Mouse (Mus musculus) frontal cortex, adult (tissue): ENCODE measurements around the gene Gng8.

Experiments used
- ATAC-seq: cut with Nextera tagmentation; 2 replicates; pipeline ENCODE4 v1.9.2; 2017; ENCODE audit warnings: mild to moderate bottlenecking, moderate library complexity, mixed read lengths; ENCODE audit not compliant: low TSS enrichment

Gene Gng8

DNA sequence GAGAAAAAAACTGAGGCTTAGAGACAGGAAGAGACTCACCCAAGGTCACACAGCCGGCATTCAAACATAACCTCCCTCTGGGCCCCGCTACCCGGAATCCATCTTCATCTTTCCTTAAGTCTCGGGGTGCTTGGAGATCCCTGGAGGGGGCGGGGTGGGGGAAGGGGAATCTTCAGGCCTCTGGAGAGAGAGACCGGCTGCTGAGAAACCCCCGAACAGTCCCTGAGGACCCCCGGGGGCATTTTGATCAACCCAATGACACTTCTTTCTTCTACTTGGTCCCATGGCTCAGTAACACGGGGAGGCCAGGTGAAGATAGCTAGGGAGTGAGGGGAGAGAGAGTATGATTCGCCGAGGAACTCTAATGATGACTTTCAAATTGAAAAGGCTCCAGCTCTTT, 15.6 kb upstream of the Gng8 start:
- no peak for ATAC-seq

DNA sequence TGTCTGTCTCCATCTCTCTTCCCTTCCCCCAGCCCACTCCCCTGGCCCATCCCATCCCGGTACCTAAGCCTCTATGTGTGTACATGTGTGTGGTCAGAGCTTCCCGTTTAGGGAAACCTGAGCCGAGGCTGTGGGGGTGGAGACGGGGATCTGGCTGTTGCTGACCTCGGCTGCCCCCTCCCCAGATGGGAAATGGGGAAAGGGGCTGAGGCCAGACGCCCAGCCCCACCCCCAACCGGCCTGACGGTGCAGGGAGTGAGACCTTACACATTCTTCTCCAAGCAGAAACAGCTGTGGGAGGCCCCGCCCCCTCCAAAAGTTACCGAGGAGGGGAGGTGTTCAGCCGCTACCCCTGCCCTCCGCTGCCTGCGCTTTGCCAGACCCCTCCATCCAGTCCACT, 15.0 kb upstream of the Gng8 start:
- no peak for ATAC-seq

DNA sequence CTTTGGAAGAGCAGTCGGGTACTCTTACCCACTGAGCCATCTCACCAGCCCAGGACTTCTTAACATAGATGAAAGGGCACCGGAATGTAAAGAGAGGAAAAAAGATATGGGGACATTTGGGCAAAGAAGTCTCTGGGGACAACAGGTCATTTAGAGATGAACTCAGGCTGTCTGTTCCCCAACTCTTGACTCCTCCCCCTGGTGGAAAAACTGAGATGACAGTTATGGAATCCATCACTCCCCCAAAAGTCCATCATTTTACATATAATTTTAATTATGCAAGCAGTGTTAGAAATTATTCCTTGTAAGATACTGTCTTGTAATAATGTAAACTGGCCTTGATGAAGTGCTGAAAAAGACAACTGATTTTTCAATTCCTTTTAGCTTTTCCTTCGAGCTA, 13.9 kb upstream of the Gng8 start:
- no peak for ATAC-seq

DNA sequence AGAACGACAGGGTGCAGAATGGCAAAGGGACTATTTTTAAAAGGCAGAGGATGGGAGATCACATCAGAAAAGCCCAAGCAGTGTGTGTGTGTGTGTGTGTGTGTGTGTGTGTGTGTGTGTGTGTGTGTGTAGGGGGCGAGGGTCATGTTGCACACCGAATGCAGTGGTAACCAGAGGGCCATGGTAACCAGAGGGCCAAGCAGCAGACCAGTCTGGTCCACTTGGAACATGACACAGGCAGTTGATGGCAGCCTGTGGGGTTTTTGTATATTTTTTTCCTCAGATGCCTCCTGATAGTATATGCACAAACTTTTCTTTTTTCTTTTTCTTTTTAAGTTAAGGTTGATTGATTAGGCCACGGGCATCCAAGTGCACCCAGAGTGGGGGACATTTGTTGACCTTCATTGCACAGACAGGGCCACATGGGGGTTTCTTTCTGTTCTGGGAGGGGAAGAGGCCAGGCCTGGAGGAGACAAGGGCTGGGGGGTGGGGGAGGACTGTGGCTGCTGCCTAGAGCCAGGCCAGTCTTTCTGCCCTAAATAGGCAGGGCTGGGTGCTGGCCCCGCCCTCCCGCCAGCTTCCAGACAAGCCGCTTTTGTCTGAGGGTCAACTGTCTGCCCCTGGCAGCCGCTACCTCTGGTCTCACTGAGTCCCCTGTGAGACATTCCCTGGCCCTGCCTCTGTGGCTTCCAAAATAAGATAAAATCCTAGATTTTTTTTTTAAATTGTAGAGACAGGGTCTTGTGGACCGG, 11.6 kb upstream of the Gng8 start:
- ATAC-seq, result peak; percentile 42

GRCm38 (mm10) chr7:16880615-16881014, 11.0 kb upstream of the Gng8 start:
- no peak for ATAC-seq

DNA sequence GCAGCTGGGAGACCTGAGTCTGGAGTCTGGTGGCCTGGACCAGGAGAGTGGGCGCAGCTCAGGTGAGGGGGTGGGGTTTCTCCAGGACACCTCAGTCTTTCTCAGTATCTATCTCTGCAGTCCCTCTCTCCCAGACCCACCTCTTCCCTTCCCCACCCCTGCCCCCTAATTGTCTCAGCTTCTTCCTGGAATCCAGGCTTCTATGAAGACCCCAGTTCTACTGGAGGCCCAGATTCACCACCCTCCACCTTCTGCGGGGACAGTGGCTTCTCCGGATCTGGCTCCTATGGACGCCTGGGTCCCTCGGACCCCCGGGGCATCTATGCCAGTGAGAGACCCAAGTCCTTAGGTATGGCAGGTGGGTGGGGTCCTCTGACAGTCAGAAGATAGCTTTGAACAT, 8.4 kb upstream of the Gng8 start:
- ATAC-seq, result no peak

- no peak for ATAC-seq
Observed at GRCm38 (mm10) chr7:16884334-16884733, 7.3 kb upstream of the Gng8 start.

DNA sequence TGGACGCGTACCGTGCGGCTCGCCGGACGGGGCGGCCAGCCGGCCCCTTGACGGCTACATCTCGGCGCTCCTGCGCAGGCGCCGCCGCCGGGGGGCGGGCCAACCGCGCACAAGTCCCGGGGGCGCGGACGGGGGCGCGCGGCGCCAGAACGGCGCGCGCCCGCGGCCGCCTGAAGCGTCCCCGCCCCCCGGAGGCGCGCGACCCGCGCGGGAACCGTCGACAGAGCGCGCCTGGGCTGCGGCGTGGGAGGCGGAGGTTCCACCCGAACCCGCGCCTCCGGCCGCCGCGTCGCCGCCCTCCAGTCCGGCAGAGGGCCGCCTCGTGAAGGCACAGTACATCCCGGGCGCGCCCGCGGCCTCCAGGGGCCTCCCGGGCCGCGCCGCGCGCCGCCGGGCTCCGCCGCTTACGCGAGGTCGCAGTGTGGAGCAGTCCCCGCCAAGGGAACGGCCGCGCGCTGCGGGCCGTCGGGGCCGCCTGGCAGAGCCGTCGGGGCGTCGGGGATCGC, 6.3 kb upstream of the Gng8 start:
- ATAC-seq, result no peak

DNA sequence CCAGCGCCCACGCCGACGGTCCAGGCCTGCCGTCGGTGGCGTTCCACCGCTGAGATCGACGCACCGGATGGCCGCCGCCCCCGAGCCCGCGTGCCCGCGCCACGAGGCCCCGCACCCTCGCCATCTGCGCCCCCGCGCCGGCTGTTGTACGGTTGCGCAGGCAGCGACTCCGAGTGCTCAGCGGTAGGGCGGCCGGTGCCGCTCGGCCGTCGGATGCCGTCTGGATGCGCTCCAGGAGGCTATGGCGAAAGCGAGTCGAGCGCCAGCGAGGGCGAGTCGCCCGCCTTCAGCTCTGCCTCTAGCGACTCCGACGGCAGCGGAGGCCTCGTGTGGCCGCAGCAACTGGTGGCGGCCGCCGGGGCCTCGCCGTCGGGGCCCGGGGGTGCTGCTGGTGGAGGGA, 5.7 kb upstream of the Gng8 start:
- ATAC-seq, result no peak

- ATAC-seq, result no peak
Observed at GRCm38 (mm10) chr7:16890536-16890935, 1.1 kb upstream of the Gng8 start.

DNA sequence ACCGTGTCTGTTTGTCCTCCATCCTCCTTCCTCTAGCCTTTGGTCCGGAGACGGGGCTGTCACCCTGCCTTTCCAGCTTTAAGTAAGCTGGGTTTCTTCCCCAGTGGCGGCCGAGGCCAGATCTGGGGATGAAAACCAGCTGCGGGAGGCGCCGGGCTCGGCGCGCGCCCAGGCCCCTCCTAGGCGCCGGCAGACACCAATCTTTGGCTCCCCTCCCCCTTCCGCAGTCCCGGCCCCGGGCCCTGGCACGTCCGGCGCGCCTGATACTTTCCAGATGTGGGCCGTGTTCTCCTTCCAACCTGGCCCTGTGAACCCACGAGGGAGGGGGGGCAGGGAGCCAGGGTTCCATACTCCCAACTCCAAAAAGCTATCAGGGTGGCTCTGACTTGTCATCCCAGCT, 642 bp upstream of the Gng8 start:
- no peak for ATAC-seq

DNA sequence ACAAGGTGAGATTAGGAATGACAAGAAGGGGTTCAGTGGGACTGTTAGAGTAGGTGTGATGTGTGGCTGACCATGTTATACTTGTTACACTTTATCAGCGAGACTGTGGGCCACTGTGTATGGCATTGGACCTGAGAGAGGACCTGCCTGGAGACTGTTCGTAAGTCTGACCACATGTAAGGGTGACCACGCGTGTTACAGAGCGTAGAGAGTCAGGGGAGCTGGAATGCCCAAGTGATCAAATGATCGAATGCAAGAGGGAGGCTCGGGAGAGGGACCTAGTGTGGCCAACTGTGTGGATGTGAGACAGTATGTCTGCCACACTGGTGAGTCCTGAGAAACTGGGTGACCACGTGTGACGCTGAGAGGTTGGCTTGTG, 755 bp downstream of the Gng8 start:
- peak; percentile 13; the same call in 1 of the 2 replicates for ATAC-seq

GRCm38 (mm10) chr7:16893612-16894011, 2.0 kb downstream of the Gng8 start:
- no peak for ATAC-seq

DNA sequence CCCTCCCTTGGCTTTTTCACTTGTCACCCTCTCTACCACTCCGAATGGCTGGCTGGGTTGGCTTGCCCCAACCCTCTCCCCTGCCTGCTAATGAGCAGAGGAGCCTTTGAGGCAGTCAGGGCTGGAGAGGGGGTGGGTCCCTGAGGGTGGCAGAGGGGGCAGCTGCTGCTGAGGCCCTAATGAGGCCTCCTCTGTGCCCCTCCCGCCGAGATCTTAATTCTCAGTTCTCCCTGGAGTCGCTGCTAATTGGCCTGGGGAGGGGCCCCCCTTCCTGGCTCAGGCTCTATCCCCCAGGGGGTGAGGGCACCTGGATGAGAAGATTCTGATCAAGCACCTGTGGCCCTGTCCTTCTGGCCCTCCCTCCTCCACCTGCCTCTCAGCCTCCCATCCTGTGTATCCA, 2.7 kb downstream of the Gng8 start:
- no peak for ATAC-seq

DNA sequence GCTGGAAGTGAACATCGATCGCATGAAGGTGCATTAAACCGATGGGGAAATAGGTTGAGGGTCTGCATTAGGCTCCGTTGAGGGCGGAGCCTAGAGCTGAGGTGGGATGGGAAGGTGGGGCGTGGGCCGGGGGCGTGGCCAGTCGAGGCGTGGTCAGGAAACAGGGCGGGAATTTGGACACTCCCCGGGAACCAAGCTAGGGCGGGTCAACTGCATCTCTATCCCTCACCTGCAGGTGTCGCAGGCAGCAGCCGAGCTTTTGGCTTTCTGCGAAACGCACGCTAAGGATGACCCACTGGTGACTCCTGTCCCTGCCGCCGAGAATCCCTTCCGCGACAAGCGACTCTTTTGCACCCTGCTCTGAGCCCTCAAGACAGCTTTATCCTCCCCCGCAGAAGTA, 3.4 kb downstream of the Gng8 start:
- ATAC-seq, result peak; percentile 10

DNA sequence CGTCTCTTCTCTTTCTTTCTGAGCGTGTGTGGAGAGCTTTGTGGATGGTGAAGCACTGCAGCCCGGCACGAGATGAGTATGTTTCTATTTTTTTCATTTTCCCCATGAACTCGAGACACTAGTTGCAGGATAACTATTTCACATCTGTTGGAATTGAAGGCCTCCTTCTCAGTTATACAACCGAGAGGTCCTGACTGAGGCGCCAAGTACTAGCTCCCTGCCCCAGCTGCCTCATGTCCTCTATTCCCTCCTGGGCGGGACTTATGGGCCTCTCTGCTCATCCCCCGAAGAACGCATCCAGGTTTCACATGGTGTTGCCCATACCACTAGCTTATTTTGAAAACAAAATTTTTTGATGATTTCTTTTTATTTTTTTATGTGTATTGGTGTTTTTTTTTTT, 3.9 kb downstream of the Gng8 start:
- no peak for ATAC-seq

DNA sequence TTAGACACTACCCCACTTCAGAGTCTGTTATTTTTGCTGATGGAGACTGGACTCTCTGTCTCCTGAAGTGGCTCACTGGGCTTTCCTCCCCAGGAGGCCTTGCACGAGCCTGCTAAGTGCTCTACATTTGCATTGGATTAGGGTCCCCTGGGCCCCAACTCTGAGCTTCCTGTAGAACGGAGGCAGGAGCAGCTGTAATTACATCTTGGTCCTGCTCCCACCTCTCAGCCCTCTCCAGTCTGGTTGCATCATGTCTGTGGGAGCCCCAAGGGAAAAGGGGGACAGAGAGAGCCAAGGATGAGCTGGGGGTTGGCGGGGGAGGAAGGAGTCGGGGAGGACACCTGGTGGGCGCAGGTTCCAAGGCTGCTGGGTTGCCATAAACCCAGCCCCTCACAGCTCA, 8.9 kb downstream of the Gng8 start:
- ATAC-seq, result no peak

- no peak for ATAC-seq
Observed at GRCm38 (mm10) chr7:16903439-16903955, 11.9 kb downstream of the Gng8 start.

DNA sequence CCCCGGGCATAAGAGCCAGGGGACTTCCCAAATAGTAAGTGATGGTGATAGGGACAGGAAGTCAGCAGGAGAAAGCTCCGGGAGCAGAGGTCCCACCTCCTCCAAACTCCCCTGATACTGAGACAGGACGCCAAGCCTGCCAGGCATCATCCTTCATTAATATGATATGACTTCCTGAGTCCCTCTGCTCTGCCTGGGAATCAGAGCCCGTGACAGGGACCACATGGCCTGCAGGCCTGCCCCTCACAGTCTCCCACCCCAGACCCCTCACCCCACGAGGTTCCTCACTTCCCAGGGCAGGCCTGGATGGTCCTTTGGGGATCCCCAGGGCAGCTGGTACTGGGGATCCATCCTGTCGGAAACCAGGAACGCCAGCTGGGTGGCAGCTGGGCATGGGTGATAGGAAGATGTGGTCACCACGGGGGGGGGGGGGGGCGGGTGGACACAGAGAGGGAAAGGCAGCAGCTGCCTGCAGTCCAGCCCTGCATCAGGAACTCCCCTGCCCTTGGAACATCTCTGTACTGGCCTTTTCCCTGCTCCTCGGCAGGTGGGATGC, 12.6 kb downstream of the Gng8 start:
- no peak for ATAC-seq

- ATAC-seq, result no peak
Observed at GRCm38 (mm10) chr7:16905491-16906021, 14.0 kb downstream of the Gng8 start.

DNA sequence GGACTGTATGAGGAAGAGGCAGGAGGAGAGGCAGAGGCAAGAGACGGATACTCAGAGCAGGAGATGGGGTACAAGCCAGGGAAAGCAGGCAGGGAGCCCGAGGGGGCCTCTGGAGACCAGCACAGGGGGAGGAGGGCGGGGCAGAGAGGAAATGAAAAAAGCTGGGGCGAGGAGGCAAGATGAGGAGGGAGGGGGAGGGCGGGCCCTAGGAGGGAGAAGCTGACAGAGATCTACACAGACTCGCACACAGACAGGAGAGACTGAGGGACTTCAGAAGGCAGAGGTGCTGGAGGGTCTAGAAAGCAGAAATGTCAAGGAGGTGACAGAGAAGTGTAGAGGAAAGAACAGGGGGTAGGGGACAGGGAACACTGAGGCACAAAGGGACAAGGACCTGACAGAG, 14.7 kb downstream of the Gng8 start, which contains the start of gene Ptgir:
TSS of gene Ptgir (plus strand) at position 210 of the 400 bp plus-strand sequence.
- no peak for ATAC-seq

GRCm38 (mm10) chr7:16906889-16907559, 15.4 kb downstream of the Gng8 start:
- no peak for ATAC-seq

- ATAC-seq, result no peak
Observed at GRCm38 (mm10) chr7:16907842-16908241, 16.3 kb downstream of the Gng8 start.
